Mouse (Mus musculus): ENCODE measurements around the gene Rnaseh2a.

DNA sequence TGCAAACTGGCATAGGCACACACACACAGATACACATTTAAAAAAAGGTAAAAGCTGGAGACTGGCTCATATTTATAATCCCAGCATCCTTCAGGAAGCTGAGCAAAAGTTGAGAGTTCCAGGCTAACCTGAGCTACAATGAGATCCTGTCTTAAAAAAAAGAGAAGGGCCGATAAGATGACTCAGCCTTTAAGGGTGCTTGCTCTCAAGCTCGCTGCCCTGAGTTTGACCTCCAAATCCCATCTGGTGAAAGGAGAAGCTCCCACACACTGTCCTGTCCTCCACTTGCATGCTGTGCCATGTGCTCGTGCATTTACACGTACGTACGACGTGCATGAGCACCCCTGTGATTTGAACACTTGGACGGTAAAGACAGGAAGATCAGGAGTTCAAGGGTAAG lies 62.1 kb downstream of the Rnaseh2a start:
- TF ChIP-seq POLR2A (IDR thresholded peaks at IDR 0.05; ENCODE audit: low read depth, low read length), result no peak
- no peak for TF ChIP-seq CTCF (IDR thresholded peaks at IDR 0.05; ENCODE audit: borderline replicate concordance, insufficient read depth, low read length)

All from embryonic fibroblast, embryonic 13.5 days (primary cell).